Mouse (Mus musculus): ENCODE data around the gene Pla2g4b.

DNA sequence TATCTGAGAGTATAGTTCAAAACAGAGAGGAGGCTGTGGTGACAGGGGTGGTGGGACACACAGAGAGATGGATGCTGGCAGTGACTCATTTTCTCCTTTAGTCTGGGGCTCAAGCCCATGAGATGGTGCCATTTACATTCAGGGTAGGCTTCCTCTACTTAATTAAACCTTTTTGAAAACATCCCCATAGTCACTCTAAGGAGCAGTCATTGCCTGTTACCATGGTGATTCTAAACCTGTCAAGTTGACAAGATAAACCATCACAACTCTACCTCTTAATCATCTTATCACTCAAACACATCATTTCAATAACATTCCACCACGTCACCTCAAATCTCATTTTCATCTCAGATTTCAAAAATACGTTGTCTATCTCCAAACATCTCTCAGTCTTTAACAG is 29.2 kb upstream of the Pla2g4b start:
- TF ChIP-seq CTCF (IDR thresholded peaks at IDR 0.05; ENCODE audit: low read depth) (no peak), EP300 (IDR thresholded peaks at IDR 0.05; ENCODE audit: low read depth) (no peak)

Measured in liver, embryonic 14.5 days (tissue).